Comparison of ENCODE assay signal across 25 mouse cellular contexts in the genomic region with DNA sequence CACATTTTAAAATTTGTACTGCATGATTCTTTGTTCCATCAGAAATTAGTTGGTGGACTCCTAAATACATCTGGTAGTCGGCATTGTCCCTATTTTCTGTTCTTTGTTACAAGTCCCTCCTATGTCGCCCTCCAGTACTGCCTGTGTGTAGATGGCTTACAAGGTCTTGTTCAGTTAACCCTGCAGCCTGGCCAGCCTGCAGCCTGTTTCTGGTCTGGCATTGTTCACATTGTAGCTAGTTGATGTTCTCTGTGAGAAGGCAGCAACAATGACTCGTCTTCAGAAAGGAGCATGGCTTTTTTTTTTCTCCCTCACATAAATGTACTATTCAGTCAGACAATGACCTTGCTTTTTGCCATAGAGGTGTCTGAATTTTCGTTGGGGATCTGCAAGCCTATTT.
"Had no signal": no experiment of that assay in that cellular context is flagged by ENCODE, and none has a peak within 500 bp of the region (broad histone marks: within the 10 kb centered on the region; RNA-seq: fewer than 3 reads in every experiment).

No protein-coding gene starts in this region.

- H3K4me3 ChIP-seq: layer of hippocampus, adult 2 months; limb, embryonic 10.5 days; limb, embryonic 13.5 days; liver, embryonic 12.5 days; liver, embryonic 15.5 days; lung, embryonic 15.5 days; megakaryocyte, embryonic 14.5 days; midbrain, embryonic 10.5 days; midbrain, embryonic 13.5 days; neural tube, embryonic 12.5 days; neural tube, embryonic 15.5 days; stomach, embryonic 15.5 days had no signal

- H3K4me1 ChIP-seq: limb, embryonic 10.5 days; liver, embryonic 12.5 days; liver, embryonic 15.5 days; lung, embryonic 15.5 days; megakaryocyte, embryonic 14.5 days; midbrain, embryonic 13.5 days; neural tube, embryonic 12.5 days; stomach, embryonic 15.5 days had no signal

- H3K27me3 ChIP-seq: liver, embryonic 12.5 days; liver, embryonic 15.5 days; lung, embryonic 15.5 days; megakaryocyte, embryonic 14.5 days; midbrain, embryonic 13.5 days; neural tube, embryonic 12.5 days; stomach, embryonic 15.5 days had no signal

- H3K9me3 ChIP-seq: limb, embryonic 10.5 days; limb, embryonic 13.5 days; liver, embryonic 12.5 days; liver, embryonic 15.5 days; lung, embryonic 15.5 days; megakaryocyte, embryonic 14.5 days; midbrain, embryonic 10.5 days; midbrain, embryonic 13.5 days; neural tube, embryonic 12.5 days; neural tube, embryonic 15.5 days; stomach, embryonic 15.5 days had no signal

- H3K36me3 ChIP-seq: limb, embryonic 10.5 days; limb, embryonic 13.5 days; liver, embryonic 12.5 days; liver, embryonic 15.5 days; lung, embryonic 15.5 days; midbrain, embryonic 10.5 days; midbrain, embryonic 13.5 days; neural tube, embryonic 12.5 days; neural tube, embryonic 15.5 days; stomach, embryonic 15.5 days had no signal

- ATAC-seq: liver, embryonic 12.5 days; midbrain, embryonic 13.5 days had no signal

- H3K9ac ChIP-seq: limb, embryonic 13.5 days; liver, embryonic 12.5 days; liver, embryonic 15.5 days; lung, embryonic 15.5 days; midbrain, embryonic 13.5 days; neural tube, embryonic 12.5 days; neural tube, embryonic 15.5 days; stomach, embryonic 15.5 days had no signal

- DNase-seq: kidney, postnatal 25 days; layer of hippocampus, adult 9-11 months; liver; lung, adult 18-20 months; lung, postnatal 10 days; lung, postnatal 36 days; retina, postnatal 1 day; right cerebral cortex, postnatal 25 days; spleen, adult 18-20 months; thymus, adult 2 months; thymus, postnatal 14 days; thymus, postnatal 4 days had no signal

- H3K4me2 ChIP-seq: limb, embryonic 13.5 days; liver, embryonic 12.5 days; liver, embryonic 15.5 days; lung, embryonic 15.5 days; midbrain, embryonic 13.5 days; neural tube, embryonic 12.5 days; neural tube, embryonic 15.5 days; stomach, embryonic 15.5 days had no signal

- H3K27ac ChIP-seq: kidney, postnatal 0 days; layer of hippocampus, adult 2 months; limb, embryonic 10.5 days; limb, embryonic 13.5 days; liver, embryonic 12.5 days; liver, embryonic 15.5 days; lung, embryonic 15.5 days; midbrain, embryonic 10.5 days; midbrain, embryonic 13.5 days; neural tube, embryonic 12.5 days; neural tube, embryonic 15.5 days; stomach, embryonic 15.5 days had no signal
